Mouse (Mus musculus) C2C12 (cell line): ENCODE results near the gene Olfr45.

ENCODE experiments used
- CEBPB ChIP-seq: IDR thresholded peaks from one replicate; pipeline ENCODE4 v1.6.1; 2011; ENCODE audit warnings: low read depth, mild to moderate bottlenecking, control low read depth, moderate library complexity
- CTCF ChIP-seq: IDR thresholded peaks from one replicate; pipeline ENCODE4 v1.5.1; 2011; ENCODE audit not compliant: control insufficient read depth, insufficient read depth, insufficient read length
- FOSL1 ChIP-seq: IDR thresholded peaks from one replicate; pipeline ENCODE4 v1.8.0; 2011; ENCODE audit warnings: mild to moderate bottlenecking, low read length; ENCODE audit not compliant: poor library complexity, insufficient read depth, severe bottlenecking
- MAX ChIP-seq: IDR thresholded peaks from one replicate; pipeline ENCODE4 v1.6.1; 2011; ENCODE audit warnings: mild to moderate bottlenecking, control low read depth
- MYOD1 ChIP-seq: IDR thresholded peaks from one replicate; pipeline ENCODE4 v1.6.1; 2011; ENCODE audit warnings: low read depth; ENCODE audit not compliant: control insufficient read depth, insufficient read length
- MYOG ChIP-seq: IDR thresholded peaks from one replicate; pipeline ENCODE4 v1.6.1; 2011; ENCODE audit not compliant: control insufficient read depth, insufficient read length; ENCODE audit errors: extremely low read depth
- USF1 ChIP-seq: IDR thresholded peaks from one replicate; pipeline ENCODE4 v1.6.1; 2011; ENCODE audit warnings: low read depth, mild to moderate bottlenecking, control low read depth, moderate library complexity

DNA sequence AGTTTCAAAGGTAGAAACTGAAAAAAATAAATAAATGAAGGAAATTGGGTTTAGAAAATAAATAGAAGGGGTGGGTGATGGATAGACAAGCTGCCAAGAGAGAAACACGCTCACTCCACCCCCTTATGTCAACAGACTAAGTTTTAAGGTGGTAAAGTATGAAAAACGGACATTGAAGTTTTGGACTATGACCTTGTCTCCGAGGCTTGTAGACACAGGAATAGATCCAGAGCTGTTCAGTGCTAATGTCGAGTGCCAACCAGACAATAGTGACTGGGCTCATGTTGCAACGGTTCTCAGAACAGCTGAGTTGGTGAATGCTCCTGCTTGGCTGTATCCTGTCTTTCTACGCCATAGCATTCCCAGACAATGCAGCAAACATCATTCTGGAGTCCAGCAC is 39.3 kb downstream of the Olfr45 start:
- TF ChIP-seq CTCF (no peak), USF1 (no peak), MYOD1 (no peak), MAX (no peak), CEBPB (no peak), MYOG (no peak), FOSL1 (no peak)
